Mouse (Mus musculus) 3T3-L1 (cell line): Measurements from ENCODE around the gene Dapk1.

Source experiments
- DNase-seq: peaks from one replicate; pipeline ENCODE4 v3.0.0-alpha.2; 2015; ENCODE audit warnings: low read depth, low spot score

Gene Dapk1

DNA sequence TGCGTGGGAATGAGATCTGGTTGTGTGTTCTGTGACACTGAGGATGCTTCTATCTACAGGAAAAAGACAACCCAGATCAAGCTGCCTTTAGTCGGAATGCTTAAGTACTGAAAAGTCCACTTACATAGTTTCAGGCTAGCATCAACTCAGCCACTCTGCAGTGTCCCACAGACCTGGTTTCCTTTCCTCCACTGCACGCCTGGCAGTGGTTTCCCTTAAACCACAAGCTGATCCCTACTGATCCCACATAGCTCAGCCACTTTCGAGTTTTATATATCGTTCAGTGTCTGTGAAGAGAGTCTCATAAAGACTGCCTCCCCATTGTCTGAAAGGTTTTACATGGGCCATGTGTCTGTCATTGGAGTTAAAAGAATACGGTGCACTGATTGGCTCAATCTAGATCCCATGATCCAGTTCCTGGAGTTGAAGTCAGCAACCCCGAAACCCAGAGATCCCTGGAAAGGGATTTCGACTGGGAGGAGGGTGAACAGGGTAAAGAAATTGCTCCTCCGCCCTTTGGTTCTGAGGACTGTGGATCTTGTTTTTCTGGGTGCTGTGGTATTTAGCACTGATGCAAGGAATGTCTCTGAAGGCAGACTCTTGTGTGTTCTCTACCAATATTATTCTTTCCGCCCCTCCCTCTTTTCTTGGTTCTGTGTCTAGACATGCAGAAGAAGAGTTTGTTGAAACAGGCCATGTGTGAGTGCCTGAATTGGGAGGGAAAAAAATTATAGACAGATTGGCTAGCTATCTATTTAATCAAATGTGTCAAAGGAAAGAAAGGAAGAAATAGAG lies 93.6 kb downstream of the Dapk1 start:
- DNase-seq: no peak

DNA sequence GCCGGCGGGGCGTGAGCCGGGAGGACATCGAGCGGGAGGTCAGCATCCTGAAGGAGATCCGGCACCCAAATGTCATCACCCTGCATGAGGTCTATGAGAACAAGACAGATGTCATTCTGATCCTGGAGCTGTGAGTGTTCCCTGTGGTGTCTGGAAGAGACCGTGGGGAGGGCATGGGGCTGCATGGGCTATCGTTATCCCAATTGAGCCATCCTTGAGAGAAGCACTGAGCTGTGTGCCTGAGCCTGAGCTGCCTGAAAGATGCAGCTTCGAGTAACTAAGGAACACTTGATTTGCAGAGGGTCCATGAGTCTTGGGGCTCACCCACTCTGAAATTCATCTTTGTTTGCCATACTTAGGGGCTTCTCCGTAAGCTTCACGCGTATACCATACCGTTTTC lies 94.6 kb downstream of the Dapk1 start:
- no peak for DNase-seq

GRCm38 (mm10) chr13:60696741-60697140 lies 95.0 kb downstream of the Dapk1 start:
- no peak for DNase-seq

DNA sequence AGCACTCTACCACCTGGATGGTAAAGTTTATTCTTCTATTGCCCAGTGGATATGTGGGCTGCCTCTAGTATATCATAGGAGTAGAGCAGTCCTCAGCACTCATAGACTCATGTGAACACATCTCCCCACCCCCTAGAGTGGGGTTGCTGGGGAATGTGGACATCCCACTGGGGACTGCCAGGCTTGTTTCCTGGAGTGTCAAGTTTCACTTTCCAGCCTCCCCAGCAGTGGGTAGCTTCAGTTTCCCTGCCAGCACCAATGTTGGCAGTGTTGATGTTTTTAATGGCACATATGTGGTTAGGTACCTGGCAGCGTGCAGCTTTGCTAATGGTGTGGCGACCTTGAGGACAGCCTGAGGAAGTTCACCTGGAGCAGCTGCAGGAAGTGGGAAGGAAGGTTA lies 96.3 kb downstream of the Dapk1 start:
- DNase-seq: no peak

DNA sequence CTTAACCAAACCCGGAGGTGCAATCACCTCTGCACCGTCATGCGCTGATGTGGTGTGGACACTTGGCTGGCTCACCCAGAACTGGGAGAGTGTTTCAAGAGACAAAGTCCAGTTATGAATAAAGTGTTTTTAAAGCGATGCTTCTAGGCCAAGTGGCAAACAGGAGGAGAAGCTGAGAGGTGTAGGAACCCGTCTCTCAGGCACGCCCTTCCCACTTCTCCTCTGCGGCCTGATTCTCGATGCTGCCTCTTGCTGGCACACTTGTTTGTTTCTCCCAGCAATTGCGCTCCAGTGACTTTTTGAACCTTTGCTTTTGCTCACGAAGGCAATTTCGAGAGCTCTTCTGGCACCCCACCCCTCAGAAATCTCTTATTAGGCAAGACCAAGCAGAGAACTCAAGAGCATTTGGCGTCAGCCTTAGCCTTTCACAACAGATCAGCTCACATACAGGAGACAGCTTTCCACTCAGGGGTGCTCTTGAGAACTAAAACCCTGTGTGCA lies 100.0 kb downstream of the Dapk1 start:
- DNase-seq: no peak

- DNase-seq: no peak
Measured at GRCm38 (mm10) chr13:60707541-60708468, 106.1 kb downstream of the Dapk1 start.

DNA sequence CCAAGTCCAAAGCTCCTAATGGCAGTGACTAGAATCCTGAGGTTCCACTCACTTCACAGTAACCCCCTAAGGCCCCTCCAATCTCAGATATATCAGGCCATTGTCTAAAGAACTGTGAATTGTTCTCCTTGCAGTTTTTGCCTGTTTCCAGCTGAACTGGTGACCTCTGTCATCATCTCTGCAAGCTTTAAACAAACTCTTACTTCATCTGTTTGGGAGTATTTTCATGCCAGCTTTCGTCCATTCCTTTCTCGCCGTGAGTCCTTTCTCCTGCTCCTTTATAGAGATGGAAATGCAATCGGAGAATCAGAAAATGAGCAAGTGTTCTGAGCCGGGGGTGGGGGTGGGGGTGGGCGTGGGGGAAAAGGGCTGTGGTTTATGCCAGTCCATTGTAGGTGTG lies 107.4 kb downstream of the Dapk1 start:
- DNase-seq: no peak

DNA sequence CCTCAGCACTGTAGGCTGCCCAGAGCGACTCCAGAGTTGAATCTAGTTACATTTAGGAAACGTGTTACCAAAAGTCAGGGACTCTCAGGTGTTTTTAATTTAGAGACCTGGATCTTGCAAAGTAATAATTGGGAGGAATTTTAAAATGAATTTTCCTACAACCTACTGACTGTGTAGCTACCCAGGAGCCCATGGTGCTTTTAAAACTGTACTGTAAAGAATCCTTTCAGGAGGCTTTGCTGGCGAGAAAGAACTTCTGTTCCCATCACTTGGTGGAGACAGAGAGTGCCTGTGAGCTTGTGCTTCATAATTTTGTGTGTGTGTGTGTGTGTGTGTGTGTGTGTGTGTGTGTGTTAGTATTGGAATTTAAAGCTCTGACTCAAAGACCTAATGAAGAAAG lies 109.2 kb downstream of the Dapk1 start:
- no peak for DNase-seq

DNA sequence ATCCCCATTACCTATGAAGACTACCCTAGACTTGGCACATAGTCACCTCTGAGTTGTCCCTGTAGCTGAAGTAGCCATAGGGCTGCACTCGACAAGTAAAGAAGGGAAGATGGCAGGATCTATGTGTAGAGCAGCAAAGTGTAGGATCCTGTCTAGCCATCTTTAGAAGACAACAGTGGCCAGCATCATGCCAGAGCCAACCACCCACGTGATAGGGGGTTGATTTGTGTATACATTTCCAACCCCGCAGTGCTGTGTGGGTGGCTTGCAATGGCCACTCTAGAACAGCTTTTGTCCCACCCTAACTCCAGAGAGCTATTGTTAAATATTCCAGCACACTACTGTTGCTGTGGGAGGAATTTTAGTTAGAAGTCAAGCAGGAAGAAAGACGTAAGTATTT lies 111.8 kb downstream of the Dapk1 start:
- DNase-seq: no peak

DNA sequence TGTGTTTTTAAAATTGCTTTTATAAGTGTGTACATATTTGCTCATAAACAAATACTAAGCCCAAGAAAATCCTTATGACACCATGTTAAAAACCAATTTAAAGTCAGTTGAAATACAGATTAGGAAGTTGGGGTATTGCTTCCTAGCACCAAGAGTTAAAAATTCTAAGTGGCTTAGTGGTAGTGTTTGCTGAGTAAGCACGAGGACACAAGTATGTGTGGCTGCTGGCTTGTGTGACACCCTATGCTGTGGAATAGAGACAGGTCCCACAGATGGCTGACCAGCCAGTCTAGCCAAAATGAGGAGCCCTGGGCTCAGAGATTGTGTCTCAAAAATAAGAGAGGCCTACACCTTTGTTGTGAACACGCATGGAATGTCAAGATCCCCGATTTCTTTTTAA lies 114.4 kb downstream of the Dapk1 start:
- no peak for DNase-seq

GRCm38 (mm10) chr13:60717421-60717820 lies 115.7 kb downstream of the Dapk1 start:
- no peak for DNase-seq

DNA sequence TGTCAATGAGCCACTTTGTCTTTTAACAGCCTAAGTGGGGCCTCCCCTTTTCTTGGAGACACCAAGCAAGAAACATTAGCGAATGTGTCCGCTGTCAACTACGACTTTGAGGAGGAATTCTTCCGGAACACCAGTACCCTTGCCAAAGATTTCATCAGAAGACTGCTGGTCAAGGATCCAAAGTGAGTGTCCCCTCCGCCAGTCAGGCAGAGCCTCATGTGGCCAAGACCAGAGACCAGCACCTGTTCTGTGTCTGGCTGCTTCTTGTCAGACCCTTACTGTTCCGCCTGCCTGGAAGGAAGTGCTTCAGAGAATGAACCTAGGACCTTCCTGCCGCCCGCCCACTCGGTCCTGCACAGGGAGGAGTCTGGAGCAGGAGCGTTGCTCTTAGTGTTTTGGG lies 117.8 kb downstream of the Dapk1 start:
- DNase-seq: no peak

GRCm38 (mm10) chr13:60722763-60723162 lies 121.0 kb downstream of the Dapk1 start:
- no peak for DNase-seq

- no peak for DNase-seq
Measured at GRCm38 (mm10) chr13:60728276-60729054, 126.7 kb downstream of the Dapk1 start.

GRCm38 (mm10) chr13:60729055-60729402 lies 127.3 kb downstream of the Dapk1 start:
- no peak for DNase-seq

GRCm38 (mm10) chr13:60730587-60730986 lies 128.8 kb downstream of the Dapk1 start:
- no peak for DNase-seq

DNA sequence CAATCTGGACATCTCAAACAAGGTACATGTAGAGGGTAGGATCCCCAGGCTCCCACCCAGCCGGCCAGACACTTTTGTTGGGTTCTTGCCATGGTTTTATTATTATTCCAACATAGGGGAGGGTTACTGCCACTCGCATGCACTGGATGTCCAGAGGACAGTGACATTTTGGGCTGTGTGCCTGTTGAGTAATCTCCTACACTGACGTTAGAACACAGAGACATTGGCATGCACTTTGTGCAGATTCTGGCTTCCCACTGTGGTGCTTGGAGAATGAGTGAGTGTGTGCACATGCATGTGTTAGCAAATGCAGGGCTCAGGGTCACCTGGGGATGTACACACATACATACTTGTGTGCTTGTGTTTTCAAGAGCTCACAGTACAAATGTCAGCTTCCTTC lies 129.3 kb downstream of the Dapk1 start:
- no peak for DNase-seq

- no peak for DNase-seq
Measured at GRCm38 (mm10) chr13:60735306-60735705, 133.6 kb downstream of the Dapk1 start.

DNA sequence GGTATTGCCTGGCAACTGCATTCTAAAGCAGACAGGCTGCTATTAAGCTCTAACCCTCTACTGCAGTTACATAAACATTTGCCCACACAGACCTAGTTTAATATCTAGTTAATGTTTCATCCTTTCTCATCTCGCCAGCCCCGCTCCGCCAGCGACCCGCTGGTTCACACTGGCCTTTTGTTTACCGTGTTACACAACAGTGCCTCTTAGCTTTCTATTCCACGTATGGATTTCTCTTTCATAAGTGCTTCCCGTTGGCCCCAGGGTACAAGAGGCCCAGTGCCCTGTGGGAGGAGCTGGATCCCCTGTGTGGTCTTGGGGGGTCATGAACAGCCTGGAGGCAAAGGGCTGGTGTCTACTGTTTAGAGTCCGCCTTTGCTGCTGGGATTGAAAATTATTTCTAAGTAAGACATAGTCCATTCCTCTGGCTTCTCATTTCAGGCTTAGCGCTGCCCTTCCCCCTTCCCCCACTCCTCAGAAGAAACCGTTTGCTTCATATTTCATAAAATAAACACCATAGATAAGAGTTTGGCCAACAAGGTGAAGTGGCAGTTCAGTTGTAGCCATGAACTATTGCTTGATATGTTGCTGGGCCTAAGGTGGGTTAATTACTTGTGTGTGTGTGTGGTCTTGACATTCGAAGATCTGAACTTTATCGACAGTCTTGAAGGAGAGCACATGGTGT lies 134.8 kb downstream of the Dapk1 start:
- no peak for DNase-seq

DNA sequence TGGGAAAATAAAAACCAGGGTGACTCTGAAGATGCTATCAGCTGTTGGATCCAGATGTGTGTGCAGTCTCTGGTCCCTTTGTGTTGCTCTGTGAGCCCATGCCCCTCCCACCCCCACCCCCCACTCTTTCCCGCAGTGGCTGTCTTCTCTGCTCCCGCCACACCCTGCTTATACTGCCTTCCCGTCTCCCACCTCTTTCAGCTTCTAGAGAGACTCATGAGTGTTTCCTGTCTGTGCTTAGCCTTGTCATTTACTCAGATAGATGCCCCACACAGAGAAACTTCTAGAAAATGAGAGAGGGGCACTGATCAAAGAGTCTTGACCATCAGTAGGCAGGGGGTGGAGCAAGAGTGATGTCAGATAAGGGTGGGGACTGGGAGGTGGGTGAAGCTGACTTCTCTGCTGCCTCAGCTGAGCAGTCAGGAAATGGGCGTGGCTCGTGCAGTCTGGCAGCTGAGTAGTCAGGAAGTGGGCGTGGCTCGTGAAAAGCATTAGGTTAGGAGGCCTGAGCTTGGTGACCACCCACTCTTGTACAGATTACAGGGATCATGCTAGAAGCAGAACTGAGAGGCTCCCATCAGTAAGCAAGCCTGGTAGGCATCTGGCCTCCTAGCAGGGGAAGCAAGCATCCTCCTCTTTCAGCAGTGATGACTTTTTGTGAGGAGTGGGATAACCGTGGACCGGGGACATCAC lies 136.0 kb downstream of the Dapk1 start:
- DNase-seq: peak; percentile 88

GRCm38 (mm10) chr13:60738429-60738828 lies 136.7 kb downstream of the Dapk1 start:
- DNase-seq: peak; percentile 90
